Mouse (Mus musculus): ENCODE results near the gene Usp12.

DNA sequence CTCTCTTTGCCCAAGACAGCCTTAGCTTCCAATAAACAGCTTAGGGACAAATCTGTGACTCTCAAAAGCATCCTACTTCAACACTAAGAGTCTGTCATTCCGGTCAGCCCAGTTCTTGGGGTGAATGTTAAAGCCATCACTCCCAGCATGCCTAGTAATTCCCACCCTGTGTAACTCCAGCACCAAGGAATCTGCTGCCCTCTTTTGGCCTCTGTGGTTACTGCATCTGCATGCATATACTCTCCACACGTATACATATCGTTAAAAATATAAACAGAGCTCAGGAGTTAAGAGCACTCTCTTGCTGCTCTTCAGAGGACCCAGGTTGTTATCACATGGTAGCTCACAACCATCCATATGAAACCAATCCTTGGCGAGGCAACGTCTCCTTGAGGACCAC, 71.4 kb downstream of the Usp12 start:
- TF ChIP-seq CTCF (IDR thresholded peaks at IDR 0.05; ENCODE audit: borderline replicate concordance, extremely low read depth, insufficient read depth, insufficient read length) (0 out of 2 replicates have a peak, but pooled peaks have one; percentile 2), POLR2A (IDR thresholded peaks at IDR 0.05; ENCODE audit: borderline replicate concordance, extremely low read depth, insufficient read depth, insufficient read length, poor library complexity, severe bottlenecking) (no peak)

All from brain, embryonic 14.5 days (tissue).